Mouse (Mus musculus) ES-E14 (cell line): ENCODE data around the gene Inka1.

Experiments used
- HCFC1 ChIP-seq: IDR thresholded peaks from 2 replicates; pipeline ENCODE4 v1.6.1; 2012; ENCODE audit warnings: low read length, inconsistent platforms, borderline replicate concordance; ENCODE audit not compliant: insufficient read depth
- MAFK ChIP-seq: IDR thresholded peaks from 2 replicates; pipeline ENCODE4 v1.6.1; 2014; ENCODE audit warnings: mild to moderate bottlenecking, low read depth, low read length, inconsistent platforms; ENCODE audit not compliant: insufficient read depth
- ZC3H11A ChIP-seq: IDR thresholded peaks from 2 replicates; pipeline ENCODE4 v1.6.1; 2012; ENCODE audit warnings: low read depth, mild to moderate bottlenecking, inconsistent platforms, low read length, borderline replicate concordance

DNA sequence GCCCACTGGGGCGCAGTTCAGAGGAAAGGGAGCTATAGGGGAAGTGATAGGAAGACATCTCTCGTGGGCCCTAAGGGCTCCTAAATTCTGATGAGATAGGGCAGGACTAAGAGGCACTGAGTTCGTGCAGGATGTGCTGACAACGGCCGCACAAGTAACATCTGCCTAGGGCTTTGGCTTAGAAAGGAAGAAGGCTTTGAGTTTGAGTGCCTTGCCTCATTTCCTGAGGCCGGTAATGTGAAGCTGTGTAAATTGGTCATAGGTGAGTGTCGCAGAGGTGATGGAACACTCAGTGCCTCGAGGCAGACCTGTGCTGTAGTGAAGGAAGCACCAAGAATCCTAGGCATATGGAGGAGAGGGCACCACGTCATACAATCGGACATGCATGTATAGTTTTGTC is 19.0 kb downstream of the Inka1 start:
- TF ChIP-seq ZC3H11A = no peak
- TF ChIP-seq HCFC1 = no peak
- TF ChIP-seq MAFK = no peak
